Mouse (Mus musculus) neural tube, embryonic 15.5 days (tissue): ENCODE results near the gene Vegfd. TPM values are rescaled to one million over a fixed set of nuclear protein-coding genes. Genes with fewer than 3 reads are reported as not detected.

ENCODE experiments used
- ATAC-seq: fragments of 200-750 bp; cut with Nextera tagmentation; 2 replicates; pipeline ENCODE4 v1.8.0; 2017; ENCODE audit warnings: mild to moderate bottlenecking, moderate TSS enrichment, moderate library complexity; ENCODE audit not compliant: low FRiP score
- H3K27ac ChIP-seq: fragments of 300-500 bp; sonication (generic); replicated peaks from 2 replicates; pipeline ENCODE4 v1.5.1; 2015; ENCODE audit warnings: mild to moderate bottlenecking, inconsistent platforms
- H3K27me3 ChIP-seq: fragments of 300-500 bp; sonication (generic); replicated peaks from 2 replicates; pipeline ENCODE4 v1.6.1; 2015; ENCODE audit warnings: inconsistent platforms
- H3K36me3 ChIP-seq: fragments of 300-500 bp; sonication (generic); 2 replicates; pipeline ENCODE4 v1.6.1; 2015; ENCODE audit warnings: inconsistent platforms
- H3K4me1 ChIP-seq: fragments of 300-500 bp; sonication (generic); 2 replicates; pipeline ENCODE4 v1.6.1; 2015; ENCODE audit warnings: inconsistent platforms
- H3K4me2 ChIP-seq: fragments of 300-500 bp; sonication (generic); 2 replicates; pipeline ENCODE4 v1.6.1; 2015; ENCODE audit warnings: inconsistent platforms, mild to moderate bottlenecking, moderate library complexity
- H3K4me3 ChIP-seq: fragments of 300-500 bp; sonication (generic); replicated peaks from 2 replicates; pipeline ENCODE4 v1.5.1; 2015; ENCODE audit warnings: mild to moderate bottlenecking, inconsistent platforms
- H3K9ac ChIP-seq: fragments of 300-500 bp; sonication (generic); replicated peaks from 2 replicates; pipeline ENCODE4 v1.6.1; 2015; ENCODE audit warnings: mild to moderate bottlenecking, inconsistent platforms
- H3K9me3 ChIP-seq: fragments of 300-500 bp; sonication (generic); replicated peaks from 2 replicates; pipeline ENCODE4 v1.6.1; 2016; ENCODE audit warnings: inconsistent platforms
- WGBS: fragments of 180-500 bp; shearing (Covaris S2); methylation state at CpG from one replicate; pipeline ENCODE4 v1.1.7; 2015; ENCODE audit warnings: mixed read lengths; 5-methylcytosine and 5-hydroxymethylcytosine counted together
- polyA plus RNA-seq: library from polyadenylated mRNA; unstranded; fragments of >200 nt; fragmentation: Nextera tagmentation; extraction: Ambion mirVana; gene quantifications from 2 replicates; pipeline ENCODE4 v1.2.1, GENCODE M21; 2015

The Vegfd gene
- 0.36 and 1.4 TPM in 2 replicates for polyA plus RNA-seq

DNA sequence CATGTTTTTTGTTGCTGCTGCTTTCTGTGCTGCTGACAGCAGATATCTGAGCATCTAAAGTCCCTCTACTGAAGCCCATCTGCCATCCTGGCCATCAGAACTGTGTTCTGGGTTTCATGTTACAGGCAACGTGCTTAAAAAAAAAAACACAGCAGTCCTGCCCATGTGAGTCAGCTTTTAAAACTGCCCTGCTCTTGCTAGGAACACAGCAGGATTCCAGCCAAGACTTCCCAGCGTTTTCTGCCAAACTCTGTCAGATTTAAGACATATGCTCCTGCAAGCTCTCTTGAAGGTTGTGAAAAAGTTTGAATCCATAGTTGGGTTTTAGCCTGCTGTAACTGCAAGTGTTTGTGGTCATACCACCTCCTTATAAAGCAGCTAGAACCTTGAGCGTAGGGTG is at the start of gene Vegfd:
Gene Vegfd (plus strand): TSS at position 298 of the 400 bp plus-strand sequence.
- WGBS, result 41% methylated on average over 3 of the region's 3 CpGs
- ATAC-seq, result no peak
- Histone ChIP-seq H3K9ac (no peak within 1 kb of the TSS), H3K27ac (no peak within 1 kb of the TSS), H3K36me3 (no peaks in the 10 kb centered on the region), H3K4me1 (no peaks in the 10 kb centered on the region), H3K9me3 (no peaks in the 10 kb centered on the region), H3K4me3 (no peak within 1 kb of the TSS), H3K27me3 (no peaks in the 10 kb centered on the region; the same call in 1 of the 2 replicates), H3K4me2 (no peak within 1 kb of the TSS)

DNA sequence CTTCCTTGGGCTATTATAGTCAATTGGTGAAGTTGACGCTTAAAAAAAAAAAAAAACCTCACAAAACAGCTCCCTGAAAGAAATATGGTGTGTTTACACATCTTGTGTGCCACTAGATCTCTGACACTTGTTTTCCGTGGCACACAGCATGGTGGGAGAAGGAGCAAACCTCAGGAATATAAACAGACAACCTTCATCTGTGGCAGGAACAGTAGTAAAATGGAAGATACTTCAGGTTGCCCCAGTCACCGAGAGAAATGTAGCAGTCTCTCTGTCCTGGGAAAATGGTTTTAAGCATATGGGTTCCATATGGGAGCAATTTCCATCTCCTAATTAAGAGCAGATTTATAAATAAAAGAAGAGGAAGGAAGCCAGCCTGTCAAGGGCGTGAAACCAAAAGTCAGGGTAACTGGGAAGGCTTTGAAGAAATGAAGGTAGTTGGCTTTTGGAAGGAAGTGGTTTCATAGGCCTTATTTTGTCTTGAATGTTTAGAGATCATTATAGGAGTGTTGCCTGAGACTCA is 49.7 kb upstream of the Vegfd start:
- H3K4me2 ChIP-seq, result no peak overlapping the region
- H3K9ac ChIP-seq, result no peak overlapping the region
- 58% methylated on average over 4 of the region's 4 CpGs for WGBS
- H3K4me1 ChIP-seq, result no peaks in the 10 kb centered on the region
- H3K9me3 ChIP-seq, result no peaks in the 10 kb centered on the region
- no peak overlapping the region for H3K4me3 ChIP-seq
- ATAC-seq, result no peak
- H3K36me3 ChIP-seq, result no peaks in the 10 kb centered on the region
- peaks cover 5% of the 10 kb centered on the region; the same call in 1 of the 2 replicates for H3K27me3 ChIP-seq
- H3K27ac ChIP-seq, result no peak overlapping the region

DNA sequence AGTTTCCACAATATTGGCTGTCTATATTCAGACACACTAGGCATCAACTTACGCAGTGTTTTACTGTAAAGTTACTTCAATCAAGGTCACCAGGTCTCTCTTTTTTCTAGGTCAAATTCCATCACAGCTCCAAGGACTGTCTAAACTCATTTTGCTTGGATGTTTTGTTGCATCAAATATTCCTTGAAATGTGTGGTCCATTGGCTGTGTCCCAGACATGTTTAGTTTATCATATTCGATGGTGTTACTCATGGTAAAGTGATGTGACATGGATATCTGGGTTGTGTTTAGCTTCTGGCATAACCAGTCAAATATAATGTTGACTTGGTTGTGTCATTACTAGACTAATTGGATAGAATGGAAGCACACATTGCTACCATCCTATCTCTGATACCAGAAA is 42.8 kb upstream of the Vegfd start:
- no peak for ATAC-seq
- no peak overlapping the region for H3K4me3 ChIP-seq
- H3K27me3 ChIP-seq, result no peaks in the 10 kb centered on the region
- no peaks in the 10 kb centered on the region for H3K9me3 ChIP-seq
- H3K36me3 ChIP-seq, result no peaks in the 10 kb centered on the region
- 84% methylated on average over 2 of the region's 2 CpGs for WGBS
- H3K4me2 ChIP-seq, result no peak overlapping the region
- no peak overlapping the region for H3K9ac ChIP-seq
- H3K4me1 ChIP-seq, result no peaks in the 10 kb centered on the region
- H3K27ac ChIP-seq, result no peak overlapping the region

DNA sequence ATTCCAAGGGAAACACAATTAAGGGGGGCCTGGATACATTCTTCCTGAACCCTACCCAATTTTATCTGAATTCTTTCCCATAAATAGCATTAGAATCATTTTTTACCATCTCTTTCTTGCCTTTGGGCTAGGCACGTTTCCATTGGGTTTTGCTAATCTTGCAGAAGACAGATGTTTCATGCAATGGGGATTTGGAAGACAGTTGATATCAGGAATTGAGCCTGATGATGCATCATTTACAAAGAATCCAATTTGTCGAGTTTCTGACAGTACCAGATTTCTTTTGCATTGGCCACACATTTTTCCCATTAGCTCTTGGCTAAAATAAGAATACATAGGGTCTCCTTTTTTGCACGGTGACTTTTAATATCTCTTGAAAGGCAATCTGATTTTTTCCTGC is 42.4 kb upstream of the Vegfd start:
- ATAC-seq, result no peak
- WGBS, result 85% methylated on average over 3 of the region's 3 CpGs
- Histone ChIP-seq H3K9ac (no peak overlapping the region), H3K27me3 (no peaks in the 10 kb centered on the region), H3K4me2 (no peak overlapping the region), H3K27ac (no peak overlapping the region), H3K4me1 (no peaks in the 10 kb centered on the region), H3K36me3 (no peaks in the 10 kb centered on the region), H3K4me3 (no peak overlapping the region), H3K9me3 (no peaks in the 10 kb centered on the region)

DNA sequence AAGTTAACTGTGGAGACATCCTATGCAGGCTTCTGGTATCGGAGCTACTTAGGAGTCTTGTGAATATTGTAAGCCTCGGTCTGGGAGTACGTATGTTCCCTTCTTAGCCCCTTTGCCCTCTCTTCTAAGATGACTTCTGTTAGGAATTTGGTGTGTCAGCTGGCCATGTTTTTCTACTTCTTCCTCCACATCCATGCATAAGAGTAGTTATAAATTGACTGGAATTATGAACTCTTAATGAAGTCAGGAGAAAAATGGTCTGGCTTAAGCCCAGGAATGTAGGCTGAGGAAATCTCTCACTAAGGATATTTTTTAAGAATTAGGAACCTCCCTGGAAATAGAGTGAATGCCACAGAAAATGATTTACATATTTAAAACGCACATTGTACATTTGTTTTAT is 34.6 kb upstream of the Vegfd start:
- no peaks in the 10 kb centered on the region for H3K36me3 ChIP-seq
- no peak overlapping the region for H3K27ac ChIP-seq
- H3K4me3 ChIP-seq, result no peak overlapping the region
- H3K4me1 ChIP-seq, result no peaks in the 10 kb centered on the region
- no peak overlapping the region for H3K4me2 ChIP-seq
- ATAC-seq, result no peak
- WGBS, result 86% methylated on average over 4 of the region's 4 CpGs
- no peak overlapping the region for H3K9ac ChIP-seq
- no peaks in the 10 kb centered on the region for H3K9me3 ChIP-seq
- H3K27me3 ChIP-seq, result no peaks in the 10 kb centered on the region

DNA sequence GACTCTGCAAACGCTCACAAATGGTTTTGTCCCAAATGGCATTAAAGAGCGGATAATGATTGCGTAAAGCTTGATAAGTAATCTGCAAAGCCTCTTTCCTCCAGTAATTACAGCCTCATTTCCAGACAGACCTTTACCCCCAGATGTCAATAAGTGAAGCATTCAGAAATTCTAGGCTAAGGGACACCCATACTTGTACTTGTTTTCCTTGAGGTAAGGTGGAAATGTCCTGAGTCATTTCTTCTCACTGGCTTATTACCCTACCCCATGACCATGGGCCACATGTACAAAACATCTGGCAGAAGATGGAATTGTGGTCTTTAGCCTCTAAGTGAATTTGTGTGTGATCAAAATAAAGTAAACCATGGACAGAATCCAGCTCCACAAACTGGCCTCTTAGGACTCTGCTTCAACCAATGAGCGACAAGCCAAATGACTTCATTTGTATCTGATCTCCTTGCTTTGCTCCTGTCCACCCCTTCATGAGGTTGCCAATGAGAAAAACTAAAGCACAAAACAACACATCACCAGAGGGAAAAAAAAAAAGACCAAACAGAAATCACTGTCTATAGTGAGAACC is 27.7 kb upstream of the Vegfd start:
- Histone ChIP-seq H3K4me2 (no peak overlapping the region), H3K9ac (no peak overlapping the region), H3K4me1 (no peaks in the 10 kb centered on the region), H3K4me3 (no peak overlapping the region), H3K27me3 (no peaks in the 10 kb centered on the region), H3K27ac (no peak overlapping the region), H3K9me3 (no peaks in the 10 kb centered on the region), H3K36me3 (no peaks in the 10 kb centered on the region)
- WGBS, result 96% methylated on average over 4 of the region's 4 CpGs
- no peak for ATAC-seq

DNA sequence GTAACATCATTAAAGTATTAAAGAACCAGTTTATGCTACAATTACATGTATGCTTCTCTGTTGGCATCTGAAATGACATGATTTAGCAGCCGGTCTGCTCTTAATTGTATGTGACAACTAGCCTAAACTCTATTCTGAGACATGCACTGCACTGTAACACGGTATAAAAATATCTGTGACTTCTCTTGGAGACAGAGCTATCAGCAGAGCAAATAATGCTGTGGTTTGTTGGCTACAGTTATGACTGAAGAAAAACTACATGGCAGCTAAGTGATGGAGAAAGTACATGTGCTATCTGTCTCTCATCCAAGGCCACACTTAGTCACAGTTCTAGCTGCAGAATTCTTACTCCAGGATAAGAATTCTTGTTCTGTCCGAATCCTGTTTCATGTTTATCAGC is 24.2 kb upstream of the Vegfd start:
- no peak overlapping the region for H3K27ac ChIP-seq
- H3K4me3 ChIP-seq, result no peak overlapping the region
- WGBS, result 84% methylated on average over 3 of the region's 3 CpGs
- no peak overlapping the region for H3K9ac ChIP-seq
- H3K4me2 ChIP-seq, result no peak overlapping the region
- no peak for ATAC-seq
- no peaks in the 10 kb centered on the region for H3K36me3 ChIP-seq
- no peaks in the 10 kb centered on the region for H3K9me3 ChIP-seq
- no peaks in the 10 kb centered on the region for H3K27me3 ChIP-seq
- no peaks in the 10 kb centered on the region for H3K4me1 ChIP-seq

DNA sequence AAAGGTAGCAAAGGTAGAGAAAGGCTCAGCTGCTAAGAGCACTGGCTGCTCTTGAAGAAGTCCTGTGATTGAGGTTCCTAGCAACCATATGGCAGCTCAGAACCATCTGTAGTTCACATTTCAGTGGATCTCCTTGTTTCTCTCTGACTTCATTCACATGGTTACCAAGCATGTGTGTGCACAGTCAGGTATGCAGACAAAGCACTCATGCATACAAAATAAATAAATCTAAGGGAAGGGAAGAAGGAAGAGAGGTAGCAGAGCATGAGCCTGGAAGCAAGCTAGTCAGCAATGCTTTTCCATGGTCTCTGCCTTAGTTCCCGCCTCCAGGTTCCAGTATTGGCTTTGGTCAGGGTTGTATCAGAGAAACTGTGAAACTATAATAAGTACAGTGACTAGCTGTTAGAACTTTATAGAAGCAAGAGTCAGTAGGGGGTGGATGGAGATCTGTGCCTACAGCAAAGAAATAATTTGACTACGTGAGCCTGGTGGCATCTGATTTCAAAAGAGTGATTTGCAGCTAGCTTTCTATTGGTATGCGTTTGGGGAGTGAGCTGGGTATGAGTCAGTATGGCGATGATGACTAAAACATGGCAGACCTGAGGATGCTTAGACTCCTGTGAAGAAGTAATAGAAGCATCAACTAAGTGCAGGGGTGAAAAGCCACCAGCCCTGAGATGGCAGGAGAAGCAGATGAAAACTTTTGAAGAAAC is 7.9 kb upstream of the Vegfd start:
- Histone ChIP-seq H3K9me3 (no peaks in the 10 kb centered on the region), H3K4me3 (no peak overlapping the region), H3K4me1 (no peaks in the 10 kb centered on the region), H3K27ac (no peak overlapping the region), H3K27me3 (0 out of 2 replicates have a peak, but pooled peaks cover 3% of the 10 kb centered on the region), H3K4me2 (no peak overlapping the region), H3K36me3 (no peaks in the 10 kb centered on the region), H3K9ac (no peak overlapping the region)
- 89% methylated on average over 4 of the region's 4 CpGs for WGBS
- ATAC-seq, result no peak

DNA sequence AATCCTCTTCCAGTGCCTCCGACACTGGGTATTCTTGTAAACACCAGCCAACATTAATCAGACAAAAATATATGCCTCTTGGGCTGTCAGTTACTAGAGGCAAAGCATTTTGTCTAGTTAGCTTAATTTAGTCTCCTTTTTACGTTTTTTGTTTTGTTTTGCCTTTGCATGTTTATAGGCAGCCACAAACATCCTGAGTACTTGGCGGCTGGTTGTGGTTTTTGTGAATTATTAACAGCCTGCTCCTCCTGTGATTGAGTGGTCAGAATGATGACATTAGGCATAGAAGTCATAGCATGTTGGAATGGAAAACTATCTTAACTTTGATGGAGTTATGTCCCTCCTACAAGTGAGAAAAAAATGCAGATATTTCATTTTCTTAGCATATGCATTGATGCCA is 2.6 kb upstream of the Vegfd start:
- Histone ChIP-seq H3K4me1 (no peaks in the 10 kb centered on the region), H3K9me3 (no peaks in the 10 kb centered on the region), H3K9ac (no peak overlapping the region), H3K27me3 (no peaks in the 10 kb centered on the region; the same call in 1 of the 2 replicates), H3K27ac (no peak overlapping the region), H3K4me2 (no peak overlapping the region), H3K36me3 (no peaks in the 10 kb centered on the region), H3K4me3 (no peak overlapping the region)
- ATAC-seq, result no peak
- WGBS, result 70% methylated on average over 3 of the region's 3 CpGs

DNA sequence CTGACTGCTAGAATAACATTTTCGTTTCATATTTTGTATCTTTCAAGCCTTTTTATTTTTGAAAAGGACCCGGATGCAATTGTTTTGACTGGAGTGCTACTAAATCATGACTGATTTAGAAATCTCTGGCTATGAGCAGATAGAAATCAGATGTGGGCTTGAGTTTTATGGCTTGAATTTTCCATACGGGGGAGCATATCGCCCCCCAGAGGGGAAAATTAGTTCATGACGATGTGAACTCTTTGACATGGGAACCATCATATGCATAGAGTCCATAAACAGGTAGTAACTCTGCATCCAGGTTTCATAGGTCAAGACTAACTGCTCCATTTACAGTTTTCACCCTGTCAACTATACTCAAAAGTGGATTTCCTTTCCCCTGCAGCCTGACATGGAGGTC is 1.4 kb downstream of the Vegfd start:
- no peaks in the 10 kb centered on the region for H3K4me1 ChIP-seq
- ATAC-seq, result no peak
- H3K9ac ChIP-seq, result no peak overlapping the region
- no peak overlapping the region for H3K4me3 ChIP-seq
- no peak overlapping the region for H3K4me2 ChIP-seq
- no peaks in the 10 kb centered on the region for H3K36me3 ChIP-seq
- H3K9me3 ChIP-seq, result no peaks in the 10 kb centered on the region
- H3K27me3 ChIP-seq, result no peaks in the 10 kb centered on the region; the same call in 1 of the 2 replicates
- no peak overlapping the region for H3K27ac ChIP-seq
- 67% methylated on average over 5 of the region's 5 CpGs for WGBS

DNA sequence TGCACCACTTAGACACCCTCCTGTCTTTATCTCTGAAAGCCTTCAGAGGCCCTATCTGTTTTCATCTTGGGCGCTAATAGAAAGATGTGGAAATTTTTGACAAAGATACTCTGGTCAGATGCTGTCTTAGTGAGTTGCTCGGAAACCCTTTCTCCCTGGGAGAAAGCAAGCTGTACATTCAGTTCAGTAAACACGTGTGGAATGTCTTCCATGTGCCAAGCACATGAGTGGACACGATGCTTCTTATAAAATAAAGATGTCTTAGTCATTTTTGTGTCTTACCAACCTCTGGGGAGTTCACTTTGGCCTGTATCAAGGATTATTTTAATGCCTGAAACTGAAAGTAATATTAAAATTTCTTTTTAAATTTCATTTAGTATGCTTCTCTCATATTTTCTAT is 6.5 kb downstream of the Vegfd start:
- Histone ChIP-seq H3K9ac (no peak overlapping the region), H3K27me3 (peaks cover 2% of the 10 kb centered on the region; the same call in 1 of the 2 replicates), H3K4me1 (0 out of 2 replicates have a peak, but pooled peaks cover 2% of the 10 kb centered on the region), H3K36me3 (no peaks in the 10 kb centered on the region), H3K4me3 (no peak overlapping the region), H3K27ac (no peak overlapping the region), H3K4me2 (no peak overlapping the region), H3K9me3 (no peaks in the 10 kb centered on the region)
- ATAC-seq, result no peak
- WGBS, result 86% methylated on average over 4 of the region's 4 CpGs
